8 mouse cellular contexts compared by ENCODE assay signal in genomic region chr11:114198317-114199032, GRCm38 (mm10).
DNase-seq lines count a peak whose midpoint lies in the region; ATAC-seq and TF ChIP-seq lines count a peak whose summit lies in the region.

No protein-coding gene starts in this region.

- POLR2A ChIA-PET in Patski (lab: Charles Lee) = no interaction called here

- H3K4me1 ChIP-seq in cerebellum, adult 2 months (ENCODE audit: control insufficient read depth, insufficient read depth, low read length) = peaks cover 7% of the 10 kb centered on the region
- H3K4me1 ChIP-seq in liver, embryonic 11.5 days (replicated peaks; ENCODE audit: control insufficient read depth, insufficient read depth, low read length) = no peaks in the 10 kb centered on the region; the same call in 1 of the 2 replicates

- no peak overlapping the region for H3K27ac ChIP-seq in cerebellum, adult 2 months (ENCODE audit: insufficient read depth, low read length)
- no peak overlapping the region; the same call in 1 of the 2 replicates for H3K27ac ChIP-seq in liver, embryonic 11.5 days (ENCODE audit: low read depth, low read length)

- 7% methylated on average over 15 of the region's 15 CpGs for WGBS in cerebellum, adult 2 months
- WGBS in liver, embryonic 11.5 days = 49% methylated on average over 15 of the region's 15 CpGs

- no peak overlapping the region for H3K9ac ChIP-seq in liver, embryonic 11.5 days (ENCODE audit: low read depth, low read length)

- H3K27me3 ChIP-seq in Patski = no peaks in the 10 kb centered on the region
- no peaks in the 10 kb centered on the region; the same call in 1 of the 2 replicates for H3K27me3 ChIP-seq in cerebellum, adult 2 months (ENCODE audit: control insufficient read depth, insufficient read depth, low read length)
- 0 out of 2 replicates have a peak, but pooled peaks cover 3% of the 10 kb centered on the region for H3K27me3 ChIP-seq in liver, embryonic 11.5 days (replicated peaks; ENCODE audit: control insufficient read depth, insufficient read depth, low read length)

- peak; percentile 91 for ATAC-seq in Patski
- no peak for ATAC-seq in liver, embryonic 11.5 days (replicated peaks; ENCODE audit: low FRiP score)
- ATAC-seq in CD4-positive, CD25-positive, alpha-beta regulatory T cell, adult 4 months = no peak

- H3K4me2 ChIP-seq in liver, embryonic 11.5 days = no peak overlapping the region; the same call in 1 of the 2 replicates

- peak; percentile 67 for DNase-seq in Patski (ENCODE audit: low read depth, low spot score)
- peak; percentile 86 to 90 for DNase-seq in cerebellum, adult 2 months
- peak; percentile 92 to 97 for DNase-seq in frontal cortex, adult 2 months (ENCODE audit: extremely low spot score in 1 of 2, low spot score in 1 of 2)
- peak; percentile 90 for DNase-seq in heart, postnatal 25 days (ENCODE audit: low spot score)
- peak; percentile 93 to 94 for DNase-seq in kidney, postnatal 4 days
- peak; percentile 47 for DNase-seq in liver, embryonic 11.5 days (ENCODE audit: low spot score)
- peak; percentile 53 for DNase-seq in retina, postnatal 7 days (ENCODE audit: low read depth, low spot score)

- CTCF ChIA-PET in Patski (lab: Charles Lee) = no interaction called here

- no peak overlapping the region for H3K4me3 ChIP-seq in cerebellum, adult 2 months (replicated peaks; ENCODE audit: insufficient read depth, low read depth, low read length)
- H3K4me3 ChIP-seq in liver, embryonic 11.5 days (ENCODE audit: low read depth, low read length) = no peak overlapping the region

- no peak for TF ChIP-seq POLR2A in cerebellum, adult 2 months (IDR thresholded peaks at IDR 0.05; ENCODE audit: borderline replicate concordance, insufficient read depth, low read length)

- H3K36me3 ChIP-seq in liver, embryonic 11.5 days (ENCODE audit: control insufficient read depth, insufficient read depth, low read length) = no peaks in the 10 kb centered on the region

- in situ Hi-C loops in Patski (cut with MboI; ENCODE audit: low pct_unique_long_range_greater_than_20kb) = no loop called here

- intact Hi-C loops in heart, postnatal 25 days (cut with DNase I) = loop anchor here (5.0 kb wide), 1 partner anchor 84 kb away; no protein-coding TSS in a partner anchor

- H3K9me3 ChIP-seq in liver, embryonic 11.5 days (ENCODE audit: control insufficient read depth, low read length) = no peaks in the 10 kb centered on the region

- no peak for TF ChIP-seq CTCF in Patski (IDR thresholded peaks at IDR 0.05)
- TF ChIP-seq CTCF in cerebellum, adult 2 months (IDR thresholded peaks at IDR 0.05; ENCODE audit: borderline replicate concordance, insufficient read depth, low read depth, low read length) = no peak
